Mouse (Mus musculus): ENCODE measurements around the gene Mbl2. TPM values are rescaled to one million over a fixed set of nuclear protein-coding genes. Genes with fewer than 3 reads are reported as not detected.

Gene Mbl2
- polyA plus RNA-seq, 1 experiment from 2014 or later, result not detected

DNA sequence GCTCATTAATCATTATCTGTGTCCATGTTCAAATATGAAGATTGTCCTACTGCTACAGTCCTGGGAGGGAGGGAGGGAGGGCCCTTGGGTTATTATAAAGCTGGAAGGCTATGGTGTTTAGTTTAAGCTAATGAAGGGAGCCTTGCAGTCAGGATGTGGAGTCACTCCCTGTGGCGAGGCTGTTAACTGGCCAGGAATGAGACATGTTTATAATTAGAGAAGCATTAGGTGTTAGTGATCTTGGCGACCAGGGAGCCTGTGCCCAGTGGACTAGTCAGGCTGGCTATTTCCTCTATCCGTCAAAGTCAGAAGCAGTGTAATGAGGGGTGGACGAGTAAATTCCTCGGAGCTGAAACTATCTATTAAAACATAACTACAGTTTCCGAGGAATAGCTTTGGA is 23.6 kb downstream of the Mbl2 start:
- no peak overlapping the region for H3K9ac ChIP-seq (replicated peaks; ENCODE audit: low read depth, low read length)
- no peaks in the 10 kb centered on the region for H3K4me1 ChIP-seq (ENCODE audit: control insufficient read depth, insufficient read depth, low read length)
- no peak overlapping the region for H3K4me3 ChIP-seq (ENCODE audit: low read depth, low read length)
- H3K9me3 ChIP-seq (ENCODE audit: control insufficient read depth, low read length), result no peaks in the 10 kb centered on the region
- H3K36me3 ChIP-seq (ENCODE audit: control insufficient read depth, insufficient read depth, low read length), result no peaks in the 10 kb centered on the region
- WGBS, result 29% methylated on average over 6 of the region's 6 CpGs
- ATAC-seq (ENCODE audit: low read depth), result no peak
- no peak overlapping the region for H3K4me2 ChIP-seq (ENCODE audit: low read depth, low read length)
- no peaks in the 10 kb centered on the region for H3K27me3 ChIP-seq (ENCODE audit: control insufficient read depth, insufficient read depth, low read length)
- H3K27ac ChIP-seq (ENCODE audit: low read depth, low read length), result no peak overlapping the region

DNA sequence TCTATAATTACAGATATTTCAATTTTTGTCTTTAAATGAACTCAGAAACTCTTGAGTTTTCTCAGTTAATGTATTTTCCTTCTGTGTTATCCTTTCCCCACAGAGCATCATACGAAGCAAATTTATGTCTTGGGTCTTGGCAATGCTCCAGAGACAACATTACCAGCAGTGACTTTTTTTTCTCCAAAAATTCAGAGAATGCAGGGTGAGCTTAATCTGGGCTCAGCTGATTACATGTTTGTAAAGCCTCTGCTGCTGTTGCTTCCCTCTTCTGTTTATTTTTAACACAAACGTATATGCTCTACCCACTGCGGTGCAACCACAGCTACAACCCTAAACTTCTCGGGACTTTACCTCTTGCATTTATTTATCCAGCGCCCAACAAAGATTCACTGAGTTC is 48.4 kb downstream of the Mbl2 start:
- H3K4me1 ChIP-seq (ENCODE audit: control insufficient read depth, insufficient read depth, low read length), result no peaks in the 10 kb centered on the region
- ATAC-seq (ENCODE audit: low read depth), result no peak
- no peak overlapping the region for H3K4me2 ChIP-seq (ENCODE audit: low read depth, low read length)
- H3K4me3 ChIP-seq (ENCODE audit: low read depth, low read length), result no peak overlapping the region
- H3K36me3 ChIP-seq (ENCODE audit: control insufficient read depth, insufficient read depth, low read length), result no peaks in the 10 kb centered on the region
- no peaks in the 10 kb centered on the region for H3K27me3 ChIP-seq (ENCODE audit: control insufficient read depth, insufficient read depth, low read length)
- H3K9me3 ChIP-seq (ENCODE audit: control insufficient read depth, low read length), result no peaks in the 10 kb centered on the region
- 66% methylated on average over 5 of the region's 5 CpGs for WGBS
- no peak overlapping the region for H3K27ac ChIP-seq (ENCODE audit: low read depth, low read length)
- no peak overlapping the region for H3K9ac ChIP-seq (replicated peaks; ENCODE audit: low read depth, low read length)

DNA sequence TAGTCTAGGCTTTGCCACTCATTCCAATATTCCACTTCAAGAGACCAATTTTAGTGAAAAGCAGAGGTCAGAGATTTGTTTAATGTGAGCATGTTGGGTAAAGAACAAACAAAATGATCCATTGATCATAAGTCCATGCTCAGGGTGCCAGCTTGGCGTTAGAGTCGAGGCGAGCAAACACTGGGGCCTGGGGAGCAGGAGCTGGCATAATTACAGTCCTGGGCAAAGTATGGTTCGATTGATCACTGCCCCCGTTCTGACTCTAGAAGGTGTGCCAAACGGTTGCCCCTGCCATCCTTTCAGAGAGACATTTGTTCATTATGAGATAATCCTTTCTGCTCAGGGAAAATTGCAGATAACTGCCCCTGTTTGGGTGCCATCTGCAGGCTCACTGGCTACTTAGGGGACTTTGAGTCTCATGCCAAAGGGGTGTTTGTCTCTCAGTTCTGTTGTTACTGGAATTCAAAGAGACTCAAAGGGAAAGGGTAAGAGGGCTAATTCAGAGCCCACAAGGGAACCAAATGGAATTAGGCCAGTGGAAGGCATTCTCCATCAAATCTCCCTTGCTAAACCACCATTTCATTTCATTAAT is 55.3 kb downstream of the Mbl2 start:
- no peak for ATAC-seq (ENCODE audit: low read depth)
- Histone ChIP-seq H3K9me3 (ENCODE audit: control insufficient read depth, low read length) (no peaks in the 10 kb centered on the region), H3K4me3 (ENCODE audit: low read depth, low read length) (no peak overlapping the region), H3K9ac (replicated peaks; ENCODE audit: low read depth, low read length) (no peak overlapping the region), H3K4me2 (ENCODE audit: low read depth, low read length) (no peak overlapping the region), H3K27me3 (ENCODE audit: control insufficient read depth, insufficient read depth, low read length) (no peaks in the 10 kb centered on the region), H3K27ac (ENCODE audit: low read depth, low read length) (no peak overlapping the region), H3K36me3 (ENCODE audit: control insufficient read depth, insufficient read depth, low read length) (no peaks in the 10 kb centered on the region), H3K4me1 (ENCODE audit: control insufficient read depth, insufficient read depth, low read length) (no peaks in the 10 kb centered on the region)
- 87% methylated on average over 6 of the region's 6 CpGs for WGBS

Small RNA genes within 50 kb of the gene (microRNA-seq; reads per million reads assigned to microRNA genes)
- not detected for gene Gm24108

Other genes starting within 250 kb of the Mbl2 start
- not detected in 2 replicates for gene Trpd52l3, start 229.2 kb upstream of the Mbl2 start, polyA plus RNA-seq (2014; fragmentation: Nextera tagmentation; extraction: Ambion mirVana)
- gene Uhrf2, start 202.4 kb upstream of the Mbl2 start, polyA plus RNA-seq (2014; fragmentation: Nextera tagmentation; extraction: Ambion mirVana), result 53.3 and 64.4 TPM in 2 replicates
- gene Gldc, start 57.5 kb upstream of the Mbl2 start, polyA plus RNA-seq (2014; fragmentation: Nextera tagmentation; extraction: Ambion mirVana), result 5.4 and 6.2 TPM in 2 replicates

All from neural tube, embryonic 14.5 days (tissue).